Mouse (Mus musculus) bone marrow, adult 2 months (tissue): ENCODE data around the gene Letmd1. TPM values are rescaled to one million over a fixed set of nuclear protein-coding genes. Genes with fewer than 3 reads are reported as not detected.

Experiments
- H3K27ac ChIP-seq: fragments of 200-500 bp; 2 replicates; pipeline ENCODE4 v1.5.1; 2012; ENCODE audit warnings: low read depth, mild to moderate bottlenecking, control low read depth, inconsistent platforms, low read length; ENCODE audit not compliant: control insufficient read depth, poor library complexity, insufficient read depth
- H3K4me1 ChIP-seq: fragments of 200-500 bp; 2 replicates; pipeline ENCODE4 v1.6.1; 2011; ENCODE audit warnings: low read length; ENCODE audit not compliant: control insufficient read depth, insufficient read depth
- H3K4me3 ChIP-seq: fragments of 200-500 bp; replicated peaks from 2 replicates; pipeline ENCODE3; 2011; ENCODE audit warnings: mild to moderate bottlenecking, low read depth, low read length, control low read depth; ENCODE audit not compliant: control insufficient read depth
- CTCF ChIP-seq: fragments of 200-500 bp; IDR thresholded peaks from 2 replicates; pipeline ENCODE4 v1.5.1; 2011; ENCODE audit warnings: low read length, control low read depth; ENCODE audit not compliant: control insufficient read depth, insufficient read depth
- POLR2A ChIP-seq: fragments of 200-500 bp; IDR thresholded peaks from 2 replicates; pipeline ENCODE4 v1.6.1; 2011; ENCODE audit warnings: low read depth, mild to moderate bottlenecking, control low read depth, low read length, borderline replicate concordance; ENCODE audit not compliant: control insufficient read depth
- WGBS: fragments of 180-500 bp; shearing (Covaris S2); methylation state at CpG from one replicate; pipeline ENCODE4 v1.1.7; 2018; 5-methylcytosine and 5-hydroxymethylcytosine counted together
- polyA plus RNA-seq: library from polyadenylated mRNA; stranded (reverse); fragments of >200 nt; gene quantifications from 2 replicates; pipeline ENCODE4 v1.2.4, GENCODE M21; 2011; ENCODE audit warnings: low replicate concordance; ENCODE audit not compliant: missing spikeins, insufficient read depth, insufficient read length

Letmd1 gene
- polyA plus RNA-seq, 1 experiment = 19.1 TPM

DNA sequence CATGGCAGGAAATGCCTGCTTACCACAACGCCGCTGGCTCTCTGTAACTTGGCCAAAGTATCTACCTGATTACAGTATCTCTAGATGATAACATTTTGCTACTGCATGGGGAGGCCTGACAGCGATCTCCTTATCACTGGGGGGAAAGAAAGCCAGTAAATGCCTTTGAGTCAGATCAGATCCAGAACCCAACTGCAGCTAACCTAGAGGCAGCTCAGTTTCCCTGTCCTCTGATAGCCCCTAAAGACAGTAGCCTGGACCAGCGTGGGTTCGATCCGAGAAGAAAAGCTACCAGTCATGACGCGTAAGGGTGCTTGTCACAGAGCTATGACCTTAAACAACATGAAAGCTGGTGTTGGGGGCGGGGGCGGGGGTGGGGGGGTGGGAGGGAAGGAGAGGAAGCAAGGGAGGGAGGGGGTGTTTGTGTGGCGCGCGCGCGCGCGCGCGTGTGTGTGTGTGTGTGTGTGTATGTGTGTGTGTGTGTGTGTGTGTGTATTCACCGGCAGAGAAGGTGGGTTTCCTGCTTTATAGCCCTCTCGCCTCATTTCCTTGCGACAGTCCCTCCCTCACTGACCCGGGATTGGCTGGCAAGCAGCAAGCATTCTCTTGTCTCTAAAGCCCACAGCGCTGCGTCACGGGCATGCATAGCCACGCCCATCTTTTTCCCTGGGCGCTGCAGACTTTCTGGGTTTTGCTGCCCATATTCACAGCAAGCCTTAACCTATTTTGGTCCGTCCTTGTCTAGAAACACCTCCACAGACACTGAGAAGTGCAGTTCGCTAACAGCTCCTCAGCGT, 25.5 kb upstream of the Letmd1 start:
- H3K4me1 ChIP-seq = no peaks in the 10 kb centered on the region
- TF ChIP-seq POLR2A (peak; percentile 42; the same call in 1 of the 2 replicates), CTCF (no peak)
- 2% methylated on average over 23 of the region's 31 CpGs for WGBS
- no peak overlapping the region for H3K27ac ChIP-seq
- H3K4me3 ChIP-seq = peak overlapping the region; percentile 63

DNA sequence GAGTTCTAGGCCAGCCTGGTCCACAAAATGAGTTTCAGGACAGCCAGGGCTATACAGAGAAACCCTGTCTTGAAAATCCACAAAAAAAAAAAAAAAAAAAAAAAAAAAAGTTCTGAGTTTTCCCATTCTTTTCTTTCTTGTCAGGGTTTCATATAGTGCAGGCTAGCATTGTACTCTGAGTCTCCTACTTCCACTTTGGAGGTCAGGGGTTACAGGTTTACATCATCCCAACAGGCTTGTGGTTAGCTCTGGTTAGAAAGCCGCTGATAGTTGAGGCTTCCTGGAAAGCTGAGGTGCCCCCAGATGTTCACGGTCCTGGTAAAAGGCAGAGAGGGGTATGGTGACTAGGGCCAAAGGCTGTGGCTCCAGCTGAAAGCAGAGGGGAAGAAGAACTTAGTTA, 21.9 kb upstream of the Letmd1 start:
- no peak overlapping the region for H3K4me3 ChIP-seq
- 4% methylated on average over 2 of the region's 2 CpGs for WGBS
- TF ChIP-seq POLR2A = no peak
- TF ChIP-seq CTCF = no peak
- H3K4me1 ChIP-seq = no peaks in the 10 kb centered on the region
- H3K27ac ChIP-seq = no peak overlapping the region

DNA sequence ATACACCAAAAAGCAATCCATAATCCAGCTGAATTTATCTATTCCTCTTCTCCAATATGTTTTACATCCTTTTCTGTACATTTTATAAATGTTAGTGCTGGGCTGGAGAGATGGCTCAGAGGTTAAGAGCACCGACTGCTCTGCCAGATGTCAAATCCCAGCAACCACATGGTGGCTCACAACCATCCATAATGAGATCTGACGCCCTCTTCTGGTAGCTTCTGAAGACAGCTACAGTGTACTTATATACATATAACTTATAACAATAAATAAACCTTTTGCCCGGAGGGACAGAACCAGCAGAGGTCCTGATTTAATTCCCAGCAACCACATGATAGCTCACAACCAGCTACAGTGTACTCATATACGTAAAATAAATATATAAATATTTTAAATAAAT, 20.3 kb upstream of the Letmd1 start:
- TF ChIP-seq POLR2A (no peak), CTCF (no peak)
- Histone ChIP-seq H3K27ac (no peak overlapping the region), H3K4me1 (no peaks in the 10 kb centered on the region), H3K4me3 (no peak overlapping the region)
- WGBS = 80% methylated on average over 4 of the region's 4 CpGs

DNA sequence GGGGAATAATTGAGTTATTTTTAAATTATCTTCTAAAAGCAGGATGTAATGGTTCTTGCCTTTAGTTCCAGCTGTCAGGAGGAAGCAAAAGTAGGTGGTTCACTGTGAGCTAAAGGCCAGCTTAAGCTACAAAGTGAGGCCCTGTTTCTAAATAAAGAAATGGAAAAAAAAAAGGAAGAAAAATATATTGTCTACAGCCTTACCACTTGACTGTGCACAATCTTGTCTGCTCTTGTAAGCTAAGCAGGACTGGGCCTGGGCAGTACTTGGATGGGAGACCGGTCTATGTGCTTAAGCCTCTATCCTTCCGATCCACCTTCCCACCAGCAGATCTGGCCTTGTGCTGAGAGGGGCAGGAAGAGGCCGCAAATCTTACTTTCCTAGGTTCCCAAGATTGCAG, 19.3 kb upstream of the Letmd1 start:
- TF ChIP-seq POLR2A = no peak
- no peak for TF ChIP-seq CTCF
- 90% methylated on average over 3 of the region's 3 CpGs for WGBS
- Histone ChIP-seq H3K27ac (no peak overlapping the region), H3K4me3 (no peak overlapping the region), H3K4me1 (no peaks in the 10 kb centered on the region)

DNA sequence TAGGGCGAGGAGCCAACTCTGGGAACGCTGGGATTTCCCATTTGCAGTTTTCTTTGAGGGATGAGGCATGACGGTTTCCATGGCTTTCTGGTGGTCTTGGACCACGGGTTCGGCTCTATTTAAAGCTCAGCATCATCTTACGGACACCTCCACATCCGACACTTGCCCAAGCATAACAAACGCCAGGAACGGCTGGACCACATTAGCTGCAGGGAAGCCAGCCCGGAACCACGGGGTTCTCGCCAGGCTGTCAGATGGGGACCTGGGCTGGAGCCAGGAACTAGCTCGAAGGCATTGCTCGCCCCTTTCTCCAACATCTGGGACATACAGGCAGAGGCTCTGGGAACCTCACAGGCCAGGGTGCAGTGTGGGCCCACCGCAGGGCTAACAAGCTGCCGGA, 17.6 kb upstream of the Letmd1 start:
- no peak overlapping the region for H3K4me3 ChIP-seq
- TF ChIP-seq CTCF (no peak), POLR2A (no peak)
- 85% methylated on average over 16 of the region's 16 CpGs for WGBS

DNA sequence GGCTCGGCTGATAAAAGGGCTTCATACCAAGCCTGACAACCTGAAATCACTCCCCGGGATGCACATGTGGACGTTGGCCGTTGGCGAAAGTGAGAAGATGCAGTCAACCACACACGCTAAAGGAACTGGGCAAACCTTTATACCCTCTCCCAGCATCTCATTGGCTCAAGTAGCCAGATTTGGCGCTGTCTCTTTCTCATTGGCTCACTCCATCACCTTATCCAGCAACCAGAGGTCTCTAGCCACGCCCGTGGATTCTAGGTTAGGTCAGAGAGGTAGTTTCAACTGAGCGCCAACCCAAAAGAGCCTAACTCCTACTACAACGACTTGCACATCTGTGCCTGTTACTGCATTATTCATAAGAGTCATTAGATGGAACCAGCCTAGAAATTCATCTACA, 16.3 kb upstream of the Letmd1 start:
- Histone ChIP-seq H3K4me3 (no peak overlapping the region), H3K4me1 (no peaks in the 10 kb centered on the region), H3K27ac (no peak overlapping the region)
- TF ChIP-seq CTCF (no peak), POLR2A (no peak)
- WGBS = 85% methylated on average over 11 of the region's 11 CpGs

More for the DNA sequence above, 17.6 kb upstream of the Letmd1 start:
- Histone ChIP-seq H3K27ac (no peak overlapping the region), H3K4me1 (no peaks in the 10 kb centered on the region)

DNA sequence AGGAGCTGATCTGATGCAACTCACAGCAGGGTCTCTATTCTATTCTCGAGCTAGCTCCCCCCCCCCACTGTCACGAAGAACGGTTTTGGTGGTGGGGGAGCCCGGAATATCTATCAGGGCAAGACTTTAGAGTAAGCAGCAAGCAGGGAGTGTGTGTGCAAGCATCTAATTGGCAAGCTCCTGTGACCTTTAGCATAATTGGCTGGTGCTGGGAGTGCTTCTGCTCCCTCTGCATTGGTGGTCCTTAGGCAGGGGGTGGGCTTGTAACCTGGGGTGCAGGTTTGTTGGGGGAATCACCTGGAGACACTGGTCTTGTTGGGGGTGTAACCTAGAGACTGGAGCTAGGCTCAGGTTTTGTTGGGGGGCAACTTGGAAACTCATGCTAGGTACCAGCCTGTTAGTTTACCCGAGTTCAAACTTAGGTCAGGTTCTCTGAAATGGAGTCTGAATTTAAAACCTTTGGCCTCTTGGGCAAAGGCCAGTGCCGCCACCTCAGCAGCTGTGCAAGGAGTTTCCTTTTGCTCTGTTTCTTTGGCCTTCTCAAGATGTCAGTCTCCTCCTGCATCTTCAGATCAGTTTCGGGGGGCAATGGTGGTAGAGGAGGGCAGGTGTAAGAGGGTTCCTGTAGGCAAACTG, 12.3 kb upstream of the Letmd1 start:
- Histone ChIP-seq H3K4me3 (no peak overlapping the region), H3K27ac (no peak overlapping the region), H3K4me1 (peaks cover 1% of the 10 kb centered on the region; the same call in 1 of the 2 replicates)
- 88% methylated on average over 7 of the region's 7 CpGs for WGBS
- TF ChIP-seq POLR2A (no peak), CTCF (no peak)

DNA sequence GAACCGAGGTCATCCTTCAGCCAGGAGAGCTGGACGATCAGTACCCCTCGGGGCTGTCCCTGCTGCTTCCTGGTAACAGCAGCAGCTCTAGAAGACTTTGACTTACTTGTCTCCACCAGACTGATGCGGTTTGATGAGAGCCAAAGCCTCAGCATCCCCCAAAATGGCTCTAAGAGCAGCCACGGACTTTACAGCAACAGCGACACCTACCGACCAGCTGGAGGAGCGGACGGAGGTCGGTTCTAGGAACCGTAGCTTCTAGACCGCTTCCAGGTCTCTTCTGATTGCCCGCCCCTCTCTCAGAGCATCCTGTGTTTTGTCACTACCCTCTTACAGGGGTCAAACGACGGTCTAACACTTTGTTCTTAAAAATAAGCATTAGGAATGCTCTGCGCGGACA, 11.5 kb upstream of the Letmd1 start:
- TF ChIP-seq POLR2A (no peak), CTCF (peak; percentile 95)
- no peak overlapping the region for H3K27ac ChIP-seq
- WGBS = 8% methylated on average over 17 of the region's 17 CpGs
- H3K4me3 ChIP-seq = no peak overlapping the region
- peaks cover 1% of the 10 kb centered on the region; the same call in 1 of the 2 replicates for H3K4me1 ChIP-seq
